In genomic region chr2:32608778-32609435, GRCm38 (mm10) we compare ENCODE assay signal across 8 mouse cellular contexts. TPM values are rescaled to one million over a fixed set of nuclear protein-coding genes. Genes with fewer than 3 reads are reported as not detected.
A peak's percentile ranks its signal among the peaks of the same experiment; 100 is the strongest.
DNase-seq lines count a peak whose midpoint lies in the region; ATAC-seq lines count a peak whose summit lies in the region.

No protein-coding gene starts in this region.

- H3K9me3 ChIP-seq in heart, embryonic 16.5 days (replicated peaks; ENCODE audit: control insufficient read depth, low read length): no peaks in the 10 kb centered on the region
- H3K9me3 ChIP-seq in hindbrain, embryonic 14.5 days (ENCODE audit: control insufficient read depth, low read length): no peaks in the 10 kb centered on the region
- no peaks in the 10 kb centered on the region for H3K9me3 ChIP-seq in midbrain, embryonic 15.5 days

- peak overlapping the region; percentile 78 for H3K9ac ChIP-seq in heart, embryonic 16.5 days (ENCODE audit: low read length)
- H3K9ac ChIP-seq in hindbrain, embryonic 14.5 days: 0 out of 2 replicates have a peak overlapping the region, but pooled peaks have one; percentile 8
- H3K9ac ChIP-seq in midbrain, embryonic 15.5 days: no peak overlapping the region

- H3K4me1 ChIP-seq in heart, embryonic 16.5 days (ENCODE audit: control insufficient read depth, insufficient read depth, low read length): peaks cover 48% of the 10 kb centered on the region
- peaks cover 23% of the 10 kb centered on the region; the same call in 1 of the 2 replicates for H3K4me1 ChIP-seq in hindbrain, embryonic 14.5 days (replicated peaks; ENCODE audit: control insufficient read depth, insufficient read depth, low read length)
- peaks cover 27% of the 10 kb centered on the region for H3K4me1 ChIP-seq in midbrain, embryonic 15.5 days

- DNase-seq in heart, postnatal 10 days: no peak
- DNase-seq in ZHBTc4 (ENCODE audit: low read depth, low spot score): peak; percentile 56
- no peak for DNase-seq in hindbrain, embryonic 14.5 days (ENCODE audit: low spot score)
- DNase-seq in thymus, postnatal 10 days (ENCODE audit: low spot score in 2 of 2): no peak
- no peak for DNase-seq in thymus, postnatal 36 days
- no peak for DNase-seq in embryo, embryonic 11 days

- 39% methylated on average over 18 of the region's 18 CpGs for WGBS in heart, embryonic 16.5 days
- 41% methylated on average over 18 of the region's 18 CpGs for WGBS in hindbrain, embryonic 14.5 days
- WGBS in midbrain, embryonic 15.5 days: 47% methylated on average over 18 of the region's 18 CpGs

- peak; percentile 66 for ATAC-seq in heart, embryonic 16.5 days (replicated peaks; ENCODE audit: extremely low read depth, insufficient read depth, low FRiP score)
- ATAC-seq in hindbrain, embryonic 14.5 days (ENCODE audit: low FRiP score): no peak
- ATAC-seq in midbrain, embryonic 15.5 days (replicated peaks): no peak

- H3K27ac ChIP-seq in heart, embryonic 16.5 days (ENCODE audit: low read length): peak overlapping the region; percentile 97
- H3K27ac ChIP-seq in hindbrain, embryonic 14.5 days: no peak overlapping the region
- H3K27ac ChIP-seq in midbrain, embryonic 15.5 days: no peak overlapping the region

- no peaks in the 10 kb centered on the region for H3K27me3 ChIP-seq in heart, embryonic 16.5 days (ENCODE audit: control insufficient read depth, insufficient read depth, low read length)
- no peaks in the 10 kb centered on the region for H3K27me3 ChIP-seq in hindbrain, embryonic 14.5 days (ENCODE audit: control insufficient read depth, insufficient read depth, low read length)
- H3K27me3 ChIP-seq in midbrain, embryonic 15.5 days (replicated peaks): no peaks in the 10 kb centered on the region

- intact Hi-C loops in heart, postnatal 10 days (cut with DNase I): loop anchor here (5.0 kb wide), 1 partner anchor 37 kb away; the partner anchor contains the start of genes Dpm2 and Pip5kl1

- peak overlapping the region; percentile 80 for H3K4me3 ChIP-seq in heart, embryonic 16.5 days (ENCODE audit: low read length)
- peak overlapping the region; percentile 77; the same call in 1 of the 2 replicates for H3K4me3 ChIP-seq in hindbrain, embryonic 14.5 days (replicated peaks; ENCODE audit: low read length)
- peak overlapping the region; percentile 71; the same call in 1 of the 2 replicates for H3K4me3 ChIP-seq in midbrain, embryonic 15.5 days

- H3K36me3 ChIP-seq in heart, embryonic 16.5 days (ENCODE audit: control insufficient read depth, insufficient read depth): peaks cover 5% of the 10 kb centered on the region; the same call in 1 of the 2 replicates
- no peaks in the 10 kb centered on the region for H3K36me3 ChIP-seq in hindbrain, embryonic 14.5 days (replicated peaks; ENCODE audit: control insufficient read depth, insufficient read depth)
- no peaks in the 10 kb centered on the region for H3K36me3 ChIP-seq in midbrain, embryonic 15.5 days (replicated peaks)

- peak overlapping the region; percentile 92 for H3K4me2 ChIP-seq in heart, embryonic 16.5 days (ENCODE audit: low read depth, low read length)
- H3K4me2 ChIP-seq in hindbrain, embryonic 14.5 days (replicated peaks): peak overlapping the region; percentile 90
- H3K4me2 ChIP-seq in midbrain, embryonic 15.5 days: peak overlapping the region; percentile 90

RNA-seq across cellular contexts. Expression of gene St6galnac6, which starts 9.4 kb away (rescaled TPM):
- 33.4 and 34.1 TPM in 2 replicates for polyA plus RNA-seq in heart, embryonic 16.5 days (2015; fragmentation: Nextera tagmentation; extraction: Ambion mirVana)
- total RNA-seq in heart, postnatal 10 days (2021): 100 to 1,000 TPM in 1 of 2 experiments, 10 to 100 TPM in 1; 87.9 to 103 TPM
- 8.5 and 9.3 TPM in 2 replicates for polyA plus RNA-seq in hindbrain, embryonic 14.5 days (2014; fragmentation: Nextera tagmentation; extraction: Ambion mirVana)
- 24.2 and 26.9 TPM in 2 replicates for polyA plus RNA-seq in midbrain, embryonic 15.5 days (2015; fragmentation: Nextera tagmentation; extraction: Ambion mirVana)

RNA-seq across cellular contexts. Expression of gene Ak1, which starts 12.7 kb away (rescaled TPM):
- 470 and 488 TPM in 2 replicates for polyA plus RNA-seq in heart, embryonic 16.5 days (2015; fragmentation: Nextera tagmentation; extraction: Ambion mirVana)
- 100 to 1,000 TPM; 522 to 538 TPM for total RNA-seq in heart, postnatal 10 days (2021)
- 78.1 and 82.0 TPM in 2 replicates for polyA plus RNA-seq in hindbrain, embryonic 14.5 days (2014; fragmentation: Nextera tagmentation; extraction: Ambion mirVana)
- 97.6 and 101 TPM in 2 replicates for polyA plus RNA-seq in midbrain, embryonic 15.5 days (2015; fragmentation: Nextera tagmentation; extraction: Ambion mirVana)

RNA-seq across cellular contexts. Expression of gene St6galnac4, which starts 22.0 kb away (rescaled TPM):
- polyA plus RNA-seq in heart, embryonic 16.5 days (2015; fragmentation: Nextera tagmentation; extraction: Ambion mirVana): 40.6 and 40.7 TPM in 2 replicates
- 10 to 100 TPM; 29.3 to 31.8 TPM for total RNA-seq in heart, postnatal 10 days (2021)
- 32.3 and 36.8 TPM in 2 replicates for polyA plus RNA-seq in hindbrain, embryonic 14.5 days (2014; fragmentation: Nextera tagmentation; extraction: Ambion mirVana)
- polyA plus RNA-seq in midbrain, embryonic 15.5 days (2015; fragmentation: Nextera tagmentation; extraction: Ambion mirVana): 33.3 and 36.5 TPM in 2 replicates

RNA-seq across cellular contexts. Expression of gene 9430097D07Rik, which starts 33.4 kb away (rescaled TPM):
- not detected in 2 replicates for polyA plus RNA-seq in heart, embryonic 16.5 days (2015; fragmentation: Nextera tagmentation; extraction: Ambion mirVana)
- total RNA-seq in heart, postnatal 10 days (2021): not detected
- 0.48 and 0.81 TPM in 2 replicates for polyA plus RNA-seq in hindbrain, embryonic 14.5 days (2014; fragmentation: Nextera tagmentation; extraction: Ambion mirVana)
- polyA plus RNA-seq in midbrain, embryonic 15.5 days (2015; fragmentation: Nextera tagmentation; extraction: Ambion mirVana): 0.60 and 0.86 TPM in 2 replicates

RNA-seq across cellular contexts. Expression of gene Pip5kl1, which starts 34.3 kb away (rescaled TPM):
- polyA plus RNA-seq in heart, embryonic 16.5 days (2015; fragmentation: Nextera tagmentation; extraction: Ambion mirVana): 0.16 and 0.32 TPM in 2 replicates
- not detected for total RNA-seq in heart, postnatal 10 days (2021)
- 11.6 and 12.6 TPM in 2 replicates for polyA plus RNA-seq in hindbrain, embryonic 14.5 days (2014; fragmentation: Nextera tagmentation; extraction: Ambion mirVana)
- 11.3 and 11.8 TPM in 2 replicates for polyA plus RNA-seq in midbrain, embryonic 15.5 days (2015; fragmentation: Nextera tagmentation; extraction: Ambion mirVana)
